Mouse (Mus musculus): ENCODE data around the gene Golm1. TPM values are rescaled to one million over a fixed set of nuclear protein-coding genes. Genes with fewer than 3 reads are reported as not detected.

Golm1 gene
- polyA plus RNA-seq, 1 experiment, result 7.6 TPM

DNA sequence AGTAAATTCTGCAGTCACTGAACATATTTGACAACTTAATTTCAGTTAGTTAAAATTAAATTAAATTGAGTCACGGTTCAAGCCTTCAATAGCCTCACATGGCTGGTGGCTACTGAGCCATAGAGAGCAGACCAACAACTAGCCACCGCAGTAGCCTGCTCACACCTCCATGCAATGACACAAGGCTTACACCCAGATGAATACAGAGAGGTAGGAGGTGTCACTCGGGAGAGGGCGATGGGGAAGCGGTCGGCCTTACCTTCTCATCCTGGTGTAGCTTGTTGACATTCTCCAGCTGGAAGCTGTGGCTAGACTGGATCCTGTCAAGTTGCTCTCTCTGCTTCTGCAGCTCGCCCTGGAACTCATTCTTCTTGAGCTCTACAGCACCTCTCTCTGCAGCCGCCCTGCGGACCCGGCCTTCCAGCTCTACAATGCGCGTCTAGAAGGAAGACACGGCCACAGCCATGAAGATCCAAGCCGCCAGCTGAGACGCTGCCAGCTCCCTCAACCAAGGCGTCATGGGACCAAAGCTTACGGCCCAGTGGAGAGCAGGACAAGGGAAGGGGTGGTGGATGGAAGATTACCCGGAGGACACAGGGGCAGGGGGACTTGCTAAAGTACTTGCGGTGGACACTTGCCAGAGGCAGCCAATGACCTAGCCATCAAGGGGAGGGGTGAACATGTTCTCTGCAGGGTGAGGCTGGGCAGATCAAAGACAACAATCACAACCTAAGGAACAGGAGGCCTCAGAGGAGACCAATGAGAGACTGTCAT lies 11.5 kb downstream of the Golm1 start:
- no peak overlapping the region for H3K27ac ChIP-seq (replicated peaks; ENCODE audit: low read depth, low read length)
- H3K4me3 ChIP-seq (ENCODE audit: insufficient read depth, low read depth, low read length), result no peak overlapping the region
- no peaks in the 10 kb centered on the region; the same call in 1 of the 2 replicates for H3K4me1 ChIP-seq (ENCODE audit: control insufficient read depth, insufficient read depth, insufficient read length, low read length)

- no peak overlapping the region for H3K27ac ChIP-seq (replicated peaks; ENCODE audit: low read depth, low read length)
- no peak overlapping the region for H3K4me3 ChIP-seq (ENCODE audit: insufficient read depth, low read depth, low read length)
- H3K4me1 ChIP-seq (ENCODE audit: control insufficient read depth, insufficient read depth, insufficient read length, low read length), result no peaks in the 10 kb centered on the region
Measured at GRCm38 (mm10) chr13:59661966-59662365, 13.6 kb downstream of the Golm1 start.

DNA sequence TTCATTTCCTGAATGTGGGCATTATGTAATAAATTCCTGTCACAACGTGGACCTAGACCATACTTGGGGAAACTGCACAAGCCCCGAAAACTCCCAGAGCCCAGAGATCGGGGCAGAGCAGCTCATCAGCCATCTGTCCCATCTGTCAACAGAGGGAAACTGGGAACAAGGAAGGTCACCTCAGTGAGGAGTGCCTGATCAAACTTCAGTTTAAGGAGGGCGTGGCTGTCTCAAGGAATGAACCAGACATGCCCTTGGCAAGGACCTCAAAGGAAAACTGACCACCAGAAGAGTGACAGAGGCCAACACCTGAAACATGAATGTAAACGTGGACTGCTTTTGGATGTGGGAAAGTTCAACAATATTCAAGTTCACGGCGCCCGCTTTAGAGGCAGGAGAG lies 14.2 kb downstream of the Golm1 start:
- H3K4me1 ChIP-seq (ENCODE audit: control insufficient read depth, insufficient read depth, insufficient read length, low read length), result no peaks in the 10 kb centered on the region
- H3K27ac ChIP-seq (replicated peaks; ENCODE audit: low read depth, low read length), result no peak overlapping the region
- no peak overlapping the region for H3K4me3 ChIP-seq (ENCODE audit: insufficient read depth, low read depth, low read length)

- no peak overlapping the region for H3K4me3 ChIP-seq (ENCODE audit: insufficient read depth, low read depth, low read length)
- no peaks in the 10 kb centered on the region for H3K4me1 ChIP-seq (ENCODE audit: control insufficient read depth, insufficient read depth, insufficient read length, low read length)
- no peak overlapping the region for H3K27ac ChIP-seq (replicated peaks; ENCODE audit: low read depth, low read length)
Measured at GRCm38 (mm10) chr13:59660371-59660770, 15.2 kb downstream of the Golm1 start.

DNA sequence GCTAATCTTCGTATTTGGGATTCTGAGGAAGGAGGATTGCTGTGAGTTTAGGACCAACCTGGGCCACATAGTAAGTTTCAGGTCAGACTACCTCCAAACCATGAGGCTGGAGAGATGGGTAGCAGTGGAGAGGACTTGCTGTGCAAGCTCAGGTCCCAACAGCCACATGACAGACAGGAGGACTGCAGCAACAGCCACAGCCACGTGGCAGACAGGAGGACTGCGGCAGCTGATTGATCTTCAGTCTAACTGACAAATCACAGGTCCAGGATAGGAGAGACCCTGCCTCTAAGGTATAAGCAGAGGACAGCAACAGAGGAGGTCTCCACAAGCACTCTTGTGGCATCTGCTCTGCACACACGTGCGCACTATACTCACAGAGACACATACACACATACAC lies 17.8 kb downstream of the Golm1 start:
- Histone ChIP-seq H3K4me3 (ENCODE audit: insufficient read depth, low read depth, low read length) (no peak overlapping the region), H3K27ac (replicated peaks; ENCODE audit: low read depth, low read length) (no peak overlapping the region), H3K4me1 (ENCODE audit: control insufficient read depth, insufficient read depth, insufficient read length, low read length) (no peaks in the 10 kb centered on the region)

GRCm38 (mm10) chr13:59656975-59657388 lies 18.6 kb downstream of the Golm1 start:
- H3K27ac ChIP-seq (replicated peaks; ENCODE audit: low read depth, low read length), result no peak overlapping the region

GRCm38 (mm10) chr13:59656316-59656832 lies 19.2 kb downstream of the Golm1 start:
- Histone ChIP-seq H3K4me3 (ENCODE audit: insufficient read depth, low read depth, low read length) (no peak overlapping the region), H3K27ac (replicated peaks; ENCODE audit: low read depth, low read length) (no peak overlapping the region), H3K4me1 (ENCODE audit: control insufficient read depth, insufficient read depth, insufficient read length, low read length) (no peaks in the 10 kb centered on the region)

More at GRCm38 (mm10) chr13:59656975-59657388, 18.6 kb downstream of the Golm1 start:
- Histone ChIP-seq H3K4me3 (ENCODE audit: insufficient read depth, low read depth, low read length) (no peak overlapping the region), H3K4me1 (ENCODE audit: control insufficient read depth, insufficient read depth, insufficient read length, low read length) (no peaks in the 10 kb centered on the region)

DNA sequence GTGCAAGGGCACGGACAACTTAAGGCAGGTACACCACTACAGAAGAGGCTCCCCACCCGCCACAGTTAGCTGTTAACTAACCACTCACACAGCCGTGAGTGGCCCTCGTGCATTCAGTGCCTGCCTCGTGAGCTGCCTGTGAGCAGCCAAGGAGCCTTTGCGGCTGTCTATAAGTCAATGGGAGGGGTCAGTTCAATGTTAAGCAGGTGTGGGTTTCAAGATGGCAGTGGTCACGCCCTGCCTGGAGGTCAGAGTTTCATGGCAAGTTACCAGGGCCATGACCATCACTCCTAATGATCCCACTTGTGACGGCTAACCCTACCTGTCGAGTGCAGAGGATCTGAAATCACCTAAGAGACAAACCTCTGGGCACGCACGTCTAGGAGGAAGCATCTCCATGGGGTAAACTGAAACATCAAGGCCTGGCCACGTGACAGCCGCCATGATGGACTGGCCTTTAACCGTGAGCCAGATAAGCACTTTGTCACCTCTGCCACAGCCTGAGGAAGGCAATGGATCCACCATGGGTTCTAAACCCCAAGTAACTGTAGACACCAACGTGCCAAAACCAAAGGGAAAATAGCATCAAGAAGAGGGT lies 19.8 kb downstream of the Golm1 start:
- H3K4me3 ChIP-seq (ENCODE audit: insufficient read depth, low read depth, low read length), result no peak overlapping the region
- no peak overlapping the region for H3K27ac ChIP-seq (replicated peaks; ENCODE audit: low read depth, low read length)
- no peaks in the 10 kb centered on the region for H3K4me1 ChIP-seq (ENCODE audit: control insufficient read depth, insufficient read depth, insufficient read length, low read length)

GRCm38 (mm10) chr13:59654465-59654864 lies 21.1 kb downstream of the Golm1 start:
- Histone ChIP-seq H3K4me1 (ENCODE audit: control insufficient read depth, insufficient read depth, insufficient read length, low read length) (no peaks in the 10 kb centered on the region), H3K4me3 (ENCODE audit: insufficient read depth, low read depth, low read length) (no peak overlapping the region), H3K27ac (replicated peaks; ENCODE audit: low read depth, low read length) (no peak overlapping the region)

DNA sequence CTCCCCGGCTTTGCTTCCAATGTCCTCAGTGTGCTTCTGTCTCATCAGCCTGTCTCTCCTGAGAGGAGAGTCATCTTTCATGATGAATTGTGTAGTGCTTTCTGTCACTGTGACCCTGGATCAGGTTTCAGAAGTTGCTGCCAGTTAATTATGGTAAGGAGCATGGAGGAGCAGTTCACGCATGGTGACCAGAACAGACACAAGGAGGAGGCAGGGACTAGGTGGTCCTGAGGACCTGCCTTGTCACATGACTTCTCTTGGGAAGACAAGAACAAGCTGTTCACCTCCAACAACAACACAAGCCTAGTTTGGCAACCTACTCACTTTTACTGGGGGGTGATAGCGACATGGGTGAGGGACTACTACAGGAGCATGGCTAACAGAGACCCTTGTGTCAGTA lies 22.5 kb downstream of the Golm1 start:
- H3K4me3 ChIP-seq (ENCODE audit: insufficient read depth, low read depth, low read length), result no peak overlapping the region
- no peak overlapping the region for H3K27ac ChIP-seq (replicated peaks; ENCODE audit: low read depth, low read length)

GRCm38 (mm10) chr13:59652651-59653050 lies 23.0 kb downstream of the Golm1 start:
- Histone ChIP-seq H3K27ac (replicated peaks; ENCODE audit: low read depth, low read length) (no peak overlapping the region), H3K4me3 (ENCODE audit: insufficient read depth, low read depth, low read length) (no peak overlapping the region), H3K4me1 (ENCODE audit: control insufficient read depth, insufficient read depth, insufficient read length, low read length) (no peaks in the 10 kb centered on the region)

More for the DNA sequence above, 22.5 kb downstream of the Golm1 start:
- H3K4me1 ChIP-seq (ENCODE audit: control insufficient read depth, insufficient read depth, insufficient read length, low read length), result no peaks in the 10 kb centered on the region

DNA sequence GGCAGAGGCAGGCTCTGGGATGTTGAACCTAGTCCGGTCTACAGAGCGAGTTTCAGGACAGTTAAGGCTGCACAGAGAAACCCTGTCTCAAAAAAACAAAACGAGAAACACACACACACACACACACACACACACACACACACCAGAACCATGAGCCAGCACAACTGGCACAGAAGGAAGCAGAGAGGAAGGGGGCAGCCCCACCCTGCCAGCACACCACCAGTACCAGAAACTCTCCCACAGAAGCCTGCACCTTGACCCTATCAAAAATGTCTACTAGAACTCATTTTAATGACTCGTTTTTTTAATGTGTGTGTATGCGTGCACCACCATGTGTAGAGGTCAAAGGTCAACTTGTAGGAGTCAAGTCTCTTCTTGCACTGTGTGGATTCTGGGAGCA lies 25.8 kb downstream of the Golm1 start:
- Histone ChIP-seq H3K4me3 (ENCODE audit: insufficient read depth, low read depth, low read length) (no peak overlapping the region), H3K4me1 (ENCODE audit: control insufficient read depth, insufficient read depth, insufficient read length, low read length) (no peaks in the 10 kb centered on the region), H3K27ac (replicated peaks; ENCODE audit: low read depth, low read length) (no peak overlapping the region)

- H3K27ac ChIP-seq (replicated peaks; ENCODE audit: low read depth, low read length), result no peak overlapping the region
Measured at GRCm38 (mm10) chr13:59648598-59648997, 27.0 kb downstream of the Golm1 start.

GRCm38 (mm10) chr13:59647484-59647883 lies 28.1 kb downstream of the Golm1 start:
- Histone ChIP-seq H3K4me1 (ENCODE audit: control insufficient read depth, insufficient read depth, insufficient read length, low read length) (no peaks in the 10 kb centered on the region), H3K4me3 (ENCODE audit: insufficient read depth, low read depth, low read length) (no peak overlapping the region), H3K27ac (replicated peaks; ENCODE audit: low read depth, low read length) (no peak overlapping the region)

More at GRCm38 (mm10) chr13:59648598-59648997, 27.0 kb downstream of the Golm1 start:
- Histone ChIP-seq H3K4me3 (ENCODE audit: insufficient read depth, low read depth, low read length) (no peak overlapping the region), H3K4me1 (ENCODE audit: control insufficient read depth, insufficient read depth, insufficient read length, low read length) (no peaks in the 10 kb centered on the region)

- Histone ChIP-seq H3K4me1 (ENCODE audit: control insufficient read depth, insufficient read depth, insufficient read length, low read length) (no peaks in the 10 kb centered on the region), H3K27ac (replicated peaks; ENCODE audit: low read depth, low read length) (no peak overlapping the region), H3K4me3 (ENCODE audit: insufficient read depth, low read depth, low read length) (no peak overlapping the region)
Measured at GRCm38 (mm10) chr13:59646674-59647244, 28.9 kb downstream of the Golm1 start.

Data from brown adipose tissue, adult 24 weeks (tissue).